Mouse (Mus musculus) neural tube, embryonic 14.5 days (tissue): ENCODE data around the gene Adgrf2. TPM values are rescaled to one million over a fixed set of nuclear protein-coding genes. Genes with fewer than 3 reads are reported as not detected.

Experiments used
- ATAC-seq: fragments of 200-750 bp; cut with Nextera tagmentation; 2 replicates; pipeline ENCODE4 v1.8.0; 2017; ENCODE audit warnings: low read depth, mild to moderate bottlenecking, moderate TSS enrichment, moderate library complexity
- H3K27ac ChIP-seq: fragments of 300-500 bp; sonication (generic); 2 replicates; pipeline ENCODE4 v1.5.1; 2014; ENCODE audit warnings: low read depth, mild to moderate bottlenecking, control low read depth, low read length, moderate library complexity, mixed read lengths
- H3K27me3 ChIP-seq: fragments of 300-500 bp; sonication (generic); 2 replicates; pipeline ENCODE4 v1.6.1; 2014; ENCODE audit warnings: low read length; ENCODE audit not compliant: control insufficient read depth, insufficient read depth
- H3K36me3 ChIP-seq: fragments of 300-500 bp; sonication (generic); 2 replicates; pipeline ENCODE4 v1.6.1; 2014; ENCODE audit warnings: low read length, mixed read lengths; ENCODE audit not compliant: control insufficient read depth, insufficient read depth
- H3K4me1 ChIP-seq: fragments of 300-500 bp; sonication (generic); 2 replicates; pipeline ENCODE4 v1.6.1; 2014; ENCODE audit warnings: low read length; ENCODE audit not compliant: control insufficient read depth, insufficient read depth
- H3K4me2 ChIP-seq: fragments of 300-500 bp; sonication (generic); 2 replicates; pipeline ENCODE4 v1.6.1; 2014; ENCODE audit warnings: mild to moderate bottlenecking, low read depth, low read length, control low read depth
- H3K4me3 ChIP-seq: fragments of 300-500 bp; sonication (generic); 2 replicates; pipeline ENCODE4 v1.5.1; 2014; ENCODE audit warnings: low read depth, low read length, control low read depth, mixed read lengths
- H3K9ac ChIP-seq: fragments of 300-500 bp; sonication (generic); replicated peaks from 2 replicates; pipeline ENCODE4 v1.6.1; 2014; ENCODE audit warnings: low read depth, mild to moderate bottlenecking, control low read depth, low read length, mixed read lengths
- H3K9me3 ChIP-seq: fragments of 300-500 bp; sonication (generic); 2 replicates; pipeline ENCODE4 v1.6.1; 2016; ENCODE audit warnings: low read length; ENCODE audit not compliant: control insufficient read depth
- WGBS: fragments of 180-500 bp; shearing (Covaris S2); extraction: QIAGEN DNeasy Blood & Tissue Kit; methylation state at CpG from one replicate; pipeline ENCODE4 v1.1.7; 2014; 5-methylcytosine and 5-hydroxymethylcytosine counted together
- polyA plus RNA-seq: library from polyadenylated mRNA; unstranded; fragments of >200 nt; fragmentation: Nextera tagmentation; extraction: Ambion mirVana; gene quantifications from 2 replicates; pipeline ENCODE4 v1.2.1, GENCODE M21; 2014

Gene Adgrf2
- polyA plus RNA-seq, 1 experiment from 2014 or later = 0.08 TPM

- no peak overlapping the region for H3K4me2 ChIP-seq
- no peaks in the 10 kb centered on the region for H3K9me3 ChIP-seq
- no peaks in the 10 kb centered on the region for H3K36me3 ChIP-seq
- H3K4me1 ChIP-seq = no peaks in the 10 kb centered on the region
- no peaks in the 10 kb centered on the region for H3K27me3 ChIP-seq
- ATAC-seq = no peak
- no peak overlapping the region for H3K27ac ChIP-seq
- H3K4me3 ChIP-seq = no peak overlapping the region
- no peak overlapping the region for H3K9ac ChIP-seq
- WGBS = 88% methylated on average over 6 of the region's 6 CpGs
Observed at GRCm38 (mm10) chr17:42738794-42739193, 3.2 kb downstream of the Adgrf2 start.

DNA sequence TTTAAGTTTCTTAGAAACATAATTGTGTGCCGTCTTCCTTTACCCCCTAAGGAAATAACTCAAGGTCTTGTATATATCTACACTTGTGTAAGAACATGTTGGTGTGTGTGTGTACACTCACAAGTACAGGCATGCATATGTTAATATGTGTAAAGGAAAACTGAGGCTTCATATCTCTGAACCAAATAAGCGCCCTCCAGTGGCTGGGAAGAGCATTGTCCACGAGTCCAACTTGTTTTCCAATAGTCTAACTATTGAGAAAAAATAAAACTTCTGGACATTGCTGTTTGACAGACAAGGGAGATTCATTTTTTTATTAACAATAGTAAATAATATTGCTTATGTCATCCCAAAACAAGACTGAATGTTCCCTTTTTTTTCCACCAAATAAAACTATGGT lies 24.8 kb downstream of the Adgrf2 start:
- Histone ChIP-seq H3K9me3 (no peaks in the 10 kb centered on the region), H3K9ac (no peak overlapping the region), H3K4me3 (no peak overlapping the region), H3K27ac (no peak overlapping the region), H3K27me3 (no peaks in the 10 kb centered on the region), H3K4me1 (no peaks in the 10 kb centered on the region), H3K4me2 (no peak overlapping the region), H3K36me3 (no peaks in the 10 kb centered on the region)
- no peak for ATAC-seq
- 51% methylated on average over 3 of the region's 3 CpGs for WGBS

DNA sequence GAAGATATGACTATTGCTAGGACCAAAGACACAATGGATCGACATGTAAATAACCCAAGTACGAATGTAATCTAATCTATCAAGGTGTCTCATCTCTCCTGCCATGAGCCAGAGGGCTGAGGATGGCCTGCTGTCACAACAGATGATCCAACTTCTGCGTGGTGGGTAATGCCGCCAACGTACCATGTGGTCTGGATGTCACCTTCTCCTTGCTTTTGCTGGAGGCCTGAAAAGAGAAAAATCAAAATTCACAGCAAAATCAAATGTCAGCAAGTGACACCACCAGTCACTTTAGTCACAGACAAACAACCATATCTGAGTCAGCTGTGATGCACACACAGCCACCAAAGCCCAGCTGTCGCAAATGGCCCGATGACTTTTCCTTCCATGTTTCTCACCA lies 27.0 kb downstream of the Adgrf2 start:
- no peak overlapping the region for H3K4me3 ChIP-seq
- H3K27me3 ChIP-seq = no peaks in the 10 kb centered on the region
- H3K27ac ChIP-seq = no peak overlapping the region
- no peak overlapping the region for H3K9ac ChIP-seq
- no peaks in the 10 kb centered on the region for H3K9me3 ChIP-seq
- no peak for ATAC-seq
- no peak overlapping the region for H3K4me2 ChIP-seq
- H3K4me1 ChIP-seq = no peaks in the 10 kb centered on the region
- H3K36me3 ChIP-seq = no peaks in the 10 kb centered on the region
- WGBS = 92% methylated on average over 7 of the region's 7 CpGs

- H3K27me3 ChIP-seq = no peaks in the 10 kb centered on the region
- no peaks in the 10 kb centered on the region for H3K4me1 ChIP-seq
- 93% methylated on average over 7 of the region's 7 CpGs for WGBS
- H3K4me2 ChIP-seq = no peak overlapping the region
- no peak overlapping the region for H3K9ac ChIP-seq
- ATAC-seq = no peak
- no peaks in the 10 kb centered on the region for H3K9me3 ChIP-seq
- no peaks in the 10 kb centered on the region for H3K36me3 ChIP-seq
- no peak overlapping the region for H3K4me3 ChIP-seq
- no peak overlapping the region for H3K27ac ChIP-seq
Observed at GRCm38 (mm10) chr17:42710717-42711116, 31.3 kb downstream of the Adgrf2 start.

GRCm38 (mm10) chr17:42705611-42706010 lies 36.4 kb downstream of the Adgrf2 start:
- Histone ChIP-seq H3K4me2 (no peak overlapping the region), H3K9me3 (no peaks in the 10 kb centered on the region), H3K36me3 (no peaks in the 10 kb centered on the region), H3K4me1 (no peaks in the 10 kb centered on the region), H3K4me3 (no peak overlapping the region), H3K27me3 (no peaks in the 10 kb centered on the region), H3K27ac (no peak overlapping the region), H3K9ac (no peak overlapping the region)
- WGBS = 92% methylated on average over 4 of the region's 4 CpGs
- ATAC-seq = no peak

DNA sequence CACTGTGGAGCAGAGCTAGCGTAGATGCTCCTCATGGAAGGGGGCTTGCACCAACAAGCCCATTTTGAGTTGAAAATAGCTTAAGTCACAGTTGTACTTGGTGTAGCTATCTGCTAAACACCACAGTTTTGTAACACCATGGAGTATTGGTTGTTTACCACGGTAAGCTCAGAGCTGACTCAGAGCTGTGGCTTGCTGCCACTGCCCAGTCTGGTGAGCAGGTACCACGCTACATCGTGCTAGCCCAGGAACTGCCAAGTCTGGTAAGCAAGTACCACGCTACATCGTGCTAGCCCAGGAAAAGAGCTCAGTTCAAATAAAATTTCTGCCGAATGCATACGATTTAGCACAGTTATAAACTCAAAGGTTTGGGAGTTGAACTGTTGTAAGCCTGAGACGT lies 39.8 kb downstream of the Adgrf2 start:
- no peaks in the 10 kb centered on the region for H3K36me3 ChIP-seq
- ATAC-seq = no peak
- H3K9ac ChIP-seq = no peak overlapping the region
- 88% methylated on average over 9 of the region's 9 CpGs for WGBS
- no peaks in the 10 kb centered on the region for H3K27me3 ChIP-seq
- H3K4me3 ChIP-seq = no peak overlapping the region
- no peaks in the 10 kb centered on the region for H3K4me1 ChIP-seq
- H3K4me2 ChIP-seq = no peak overlapping the region
- no peak overlapping the region for H3K27ac ChIP-seq
- H3K9me3 ChIP-seq = no peaks in the 10 kb centered on the region

DNA sequence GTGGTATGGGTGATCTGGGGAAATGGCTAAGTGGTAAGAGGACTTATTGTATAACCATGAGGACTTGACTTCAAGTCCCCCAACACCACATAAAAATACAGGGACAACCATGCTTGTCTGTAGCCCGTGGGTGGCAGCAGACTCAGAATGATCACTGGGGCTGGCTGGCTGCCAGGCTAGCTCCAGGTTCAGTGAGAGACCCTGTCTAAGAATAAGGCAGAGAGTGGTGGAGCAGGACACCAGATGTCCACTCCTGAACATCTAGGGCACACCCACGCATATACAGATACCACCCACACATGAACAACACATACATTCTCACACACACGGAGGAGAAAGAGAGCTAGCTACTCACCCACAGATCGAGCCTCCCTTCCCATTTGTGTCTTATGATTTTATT lies 47.2 kb downstream of the Adgrf2 start:
- H3K27ac ChIP-seq = no peak overlapping the region
- no peaks in the 10 kb centered on the region for H3K9me3 ChIP-seq
- H3K36me3 ChIP-seq = no peaks in the 10 kb centered on the region
- H3K4me3 ChIP-seq = no peak overlapping the region
- no peak overlapping the region for H3K4me2 ChIP-seq
- WGBS = 95% methylated on average over 4 of the region's 4 CpGs
- no peak for ATAC-seq
- H3K27me3 ChIP-seq = no peaks in the 10 kb centered on the region
- no peak overlapping the region for H3K9ac ChIP-seq
- H3K4me1 ChIP-seq = no peaks in the 10 kb centered on the region

DNA sequence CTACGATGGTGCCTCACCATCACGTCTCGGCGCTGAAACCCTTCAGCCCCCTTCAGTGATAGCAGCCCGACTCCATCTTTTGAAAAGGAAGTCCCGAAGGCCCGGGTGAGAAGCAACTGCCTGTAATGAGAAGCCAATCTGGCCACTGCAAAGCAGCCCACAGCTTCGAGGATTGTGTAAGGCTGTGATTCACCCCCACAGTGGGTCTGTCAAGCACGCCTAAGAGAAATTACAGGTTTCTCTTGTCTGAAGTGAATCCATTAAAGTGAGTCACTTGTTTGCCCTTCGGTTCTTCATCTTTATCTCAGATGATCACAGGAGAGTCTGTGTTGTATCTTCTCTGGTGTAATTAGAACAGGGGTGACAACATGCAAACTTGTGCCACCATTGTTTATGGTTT lies 49.8 kb downstream of the Adgrf2 start, which contains the start of gene Adgrf4:
Gene Adgrf4 (minus strand): TSS at position 149 of the 400 bp plus-strand sequence.
- H3K4me2 ChIP-seq = no peak within 1 kb of the TSS

GRCm38 (mm10) chr17:42690531-42690930 lies 51.4 kb downstream of the Adgrf2 start:
- no peak overlapping the region for H3K4me3 ChIP-seq
- no peaks in the 10 kb centered on the region for H3K9me3 ChIP-seq
- H3K27me3 ChIP-seq = no peaks in the 10 kb centered on the region
- no peak for ATAC-seq
- no peak overlapping the region for H3K9ac ChIP-seq
- H3K27ac ChIP-seq = no peak overlapping the region
- no peak overlapping the region for H3K4me2 ChIP-seq
- no peaks in the 10 kb centered on the region for H3K36me3 ChIP-seq
- H3K4me1 ChIP-seq = no peaks in the 10 kb centered on the region
- WGBS = 93% methylated on average over 8 of the region's 8 CpGs

More for the DNA sequence above, 49.8 kb downstream of the Adgrf2 start, which contains the start of gene Adgrf4:
- H3K4me3 ChIP-seq = no peak within 1 kb of the TSS
- H3K27me3 ChIP-seq = no peaks in the 10 kb centered on the region
- ATAC-seq = no peak
- H3K9me3 ChIP-seq = no peaks in the 10 kb centered on the region
- no peak within 1 kb of the TSS for H3K27ac ChIP-seq
- no peak within 1 kb of the TSS for H3K9ac ChIP-seq
- no peaks in the 10 kb centered on the region for H3K36me3 ChIP-seq
- no peaks in the 10 kb centered on the region for H3K4me1 ChIP-seq
- 91% methylated on average over 10 of the region's 10 CpGs for WGBS
